Mouse (Mus musculus) C2C12 (cell line): ENCODE results near the gene Nudt17.

Experiments
- CTCF ChIP-seq: IDR thresholded peaks from one replicate; pipeline ENCODE4 v1.5.1; 2011; ENCODE audit not compliant: control insufficient read depth, insufficient read depth, insufficient read length
- MAX ChIP-seq: IDR thresholded peaks from one replicate; pipeline ENCODE4 v1.6.1; 2011; ENCODE audit warnings: mild to moderate bottlenecking, control low read depth
- USF1 ChIP-seq: IDR thresholded peaks from one replicate; pipeline ENCODE4 v1.6.1; 2011; ENCODE audit warnings: low read depth, mild to moderate bottlenecking, control low read depth, moderate library complexity

DNA sequence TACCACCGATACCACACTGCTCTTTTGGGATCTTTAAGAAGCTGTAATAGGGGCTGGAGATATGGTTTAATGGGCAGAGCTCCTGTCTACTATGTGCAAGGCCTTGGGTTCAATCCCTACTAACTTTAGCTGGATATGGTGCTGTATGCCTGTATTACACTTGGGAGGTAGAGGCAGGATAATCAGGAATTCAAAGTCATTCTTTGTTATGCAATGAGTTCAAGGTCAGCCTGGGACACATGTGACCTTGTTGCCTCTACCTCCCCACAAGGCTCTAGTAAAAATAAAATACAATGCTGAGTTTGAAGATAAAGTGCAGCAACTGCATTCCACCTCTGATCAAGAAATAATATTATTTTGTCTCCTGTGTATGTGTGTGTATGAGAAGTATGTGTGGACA is 25.6 kb upstream of the Nudt17 start:
- no peak for TF ChIP-seq CTCF
- no peak for TF ChIP-seq USF1
- TF ChIP-seq MAX: no peak
